Mouse (Mus musculus): Measurements from ENCODE around the gene Stag2. TPM values are rescaled to one million over a fixed set of nuclear protein-coding genes. Genes with fewer than 3 reads are reported as not detected.

The Stag2 gene
- polyA plus RNA-seq, 1 experiment = 2.1 TPM

DNA sequence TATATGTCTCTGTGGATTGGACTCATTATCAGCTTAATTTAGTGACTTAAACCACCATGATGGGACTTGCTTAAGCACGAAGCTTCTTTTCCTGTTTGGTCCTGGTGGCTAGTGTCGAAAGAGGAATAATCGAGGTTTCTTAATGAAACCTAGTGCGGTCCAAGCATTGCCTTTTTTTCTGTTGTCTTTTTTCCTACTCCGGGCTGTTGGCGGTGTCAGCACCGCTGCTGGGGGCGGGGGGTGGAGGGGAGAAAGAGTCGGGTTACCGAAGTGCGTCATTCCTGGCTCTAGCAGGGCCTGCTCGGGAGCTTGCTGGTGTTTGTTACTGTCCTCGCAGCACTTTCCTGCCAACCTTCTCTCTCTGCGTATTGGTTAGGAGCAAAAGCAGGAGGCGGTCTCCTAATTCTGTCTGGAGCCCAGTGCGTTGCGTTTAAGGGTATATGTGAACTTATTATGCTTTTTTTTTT is 2.8 kb downstream of the Stag2 start:
- Histone ChIP-seq H3K27ac (ENCODE audit: insufficient read depth, low read depth, low read length) (peak overlapping the region; percentile 99), H3K4me3 (ENCODE audit: low read depth, low read length) (peak overlapping the region; percentile 84), H3K4me1 (ENCODE audit: control insufficient read depth, insufficient read depth, insufficient read length, low read length) (peaks cover 2% of the 10 kb centered on the region; the same call in 1 of the 2 replicates), H3K36me3 (ENCODE audit: control insufficient read depth, insufficient read depth, low read length) (no peaks in the 10 kb centered on the region), H3K27me3 (ENCODE audit: control insufficient read depth, insufficient read depth, low read length) (no peaks in the 10 kb centered on the region)
- TF ChIP-seq CTCF (IDR thresholded peaks at IDR 0.05; ENCODE audit: extremely low read depth, insufficient read length, insufficient replicate concordance, low read depth, low read length) = no peak
- peak; percentile 46; the same call in 1 of the 2 replicates for TF ChIP-seq POLR2A (IDR thresholded peaks at IDR 0.05; ENCODE audit: low read depth, low read length)
- 6% methylated on average over 17 of the region's 17 CpGs for WGBS

DNA sequence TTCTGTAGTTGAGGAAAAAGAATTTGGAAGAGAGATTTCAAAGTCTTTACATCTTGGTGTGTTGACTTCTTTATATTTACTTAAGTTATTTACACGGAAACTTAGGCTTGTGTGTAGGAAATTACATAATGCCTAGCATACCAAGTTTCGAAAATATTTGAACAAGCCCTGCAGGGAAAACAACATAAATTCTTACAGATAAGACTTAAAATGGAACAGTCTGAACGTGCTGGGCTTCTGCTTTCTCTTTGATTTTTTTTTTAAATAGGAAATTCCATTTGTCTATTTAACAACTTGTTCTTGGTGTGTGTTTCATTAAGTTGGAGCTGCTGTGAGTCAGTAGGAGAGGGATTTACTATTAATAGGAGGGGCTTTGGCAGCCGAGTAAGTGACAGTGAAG is 3.9 kb downstream of the Stag2 start:
- H3K4me3 ChIP-seq (ENCODE audit: low read depth, low read length) = no peak overlapping the region
- no peaks in the 10 kb centered on the region for H3K27me3 ChIP-seq (ENCODE audit: control insufficient read depth, insufficient read depth, low read length)
- peak overlapping the region; percentile 59; the same call in 1 of the 2 replicates for H3K27ac ChIP-seq (ENCODE audit: insufficient read depth, low read depth, low read length)
- 9% methylated on average over 4 of the region's 4 CpGs for WGBS
- H3K36me3 ChIP-seq (ENCODE audit: control insufficient read depth, insufficient read depth, low read length) = no peaks in the 10 kb centered on the region
- TF ChIP-seq POLR2A (IDR thresholded peaks at IDR 0.05; ENCODE audit: low read depth, low read length) (no peak), CTCF (IDR thresholded peaks at IDR 0.05; ENCODE audit: extremely low read depth, insufficient read length, insufficient replicate concordance, low read depth, low read length) (no peak)
- H3K4me1 ChIP-seq (ENCODE audit: control insufficient read depth, insufficient read depth, insufficient read length, low read length) = peaks cover 2% of the 10 kb centered on the region; the same call in 1 of the 2 replicates

DNA sequence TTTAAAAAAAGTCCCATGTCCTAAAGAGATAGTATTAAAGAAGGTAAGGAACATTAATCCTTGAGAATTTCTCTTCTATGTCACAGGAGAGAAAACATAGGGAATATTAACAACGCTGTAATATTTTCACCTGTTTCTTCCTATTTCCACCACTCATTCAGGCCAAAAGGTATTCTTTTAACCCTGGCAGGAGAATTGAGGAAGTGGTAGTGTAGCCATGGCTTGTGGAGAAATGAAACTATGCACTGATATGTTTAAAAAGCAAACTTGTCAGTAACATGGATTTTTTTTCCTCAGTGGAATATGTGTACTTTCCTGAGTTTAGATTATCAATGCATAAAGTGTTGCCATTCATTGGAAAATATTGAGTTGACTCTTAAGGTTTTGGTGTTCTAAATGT is 16.3 kb downstream of the Stag2 start:
- 58% methylated on average over 1 of the region's 1 CpGs for WGBS
- no peak overlapping the region for H3K4me3 ChIP-seq (ENCODE audit: low read depth, low read length)
- H3K27ac ChIP-seq (ENCODE audit: insufficient read depth, low read depth, low read length) = no peak overlapping the region
- TF ChIP-seq CTCF (IDR thresholded peaks at IDR 0.05; ENCODE audit: extremely low read depth, insufficient read length, insufficient replicate concordance, low read depth, low read length) (no peak), POLR2A (IDR thresholded peaks at IDR 0.05; ENCODE audit: low read depth, low read length) (no peak)
- H3K27me3 ChIP-seq (ENCODE audit: control insufficient read depth, insufficient read depth, low read length) = no peaks in the 10 kb centered on the region
- H3K36me3 ChIP-seq (ENCODE audit: control insufficient read depth, insufficient read depth, low read length) = no peaks in the 10 kb centered on the region
- no peaks in the 10 kb centered on the region for H3K4me1 ChIP-seq (ENCODE audit: control insufficient read depth, insufficient read depth, insufficient read length, low read length)

DNA sequence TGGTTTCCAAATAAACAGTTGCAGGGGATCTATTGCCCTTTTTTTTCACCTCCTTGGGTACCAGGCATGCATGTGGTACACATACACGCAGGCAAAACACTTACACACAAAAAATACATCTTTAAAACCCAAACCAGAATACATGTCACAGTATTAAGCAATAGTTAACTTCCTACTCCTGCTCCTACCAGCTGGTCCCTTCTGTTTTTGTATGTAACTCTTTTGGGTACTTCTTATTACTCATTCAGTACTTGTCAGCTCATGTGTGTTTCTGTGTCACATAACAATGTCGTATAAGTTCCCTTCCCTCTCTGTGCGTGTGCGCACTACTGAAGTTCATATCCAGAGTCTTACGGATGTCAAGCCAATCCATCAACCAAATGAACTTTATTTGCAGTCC is 21.7 kb downstream of the Stag2 start:
- Histone ChIP-seq H3K27ac (ENCODE audit: insufficient read depth, low read depth, low read length) (no peak overlapping the region), H3K27me3 (ENCODE audit: control insufficient read depth, insufficient read depth, low read length) (no peaks in the 10 kb centered on the region), H3K4me1 (ENCODE audit: control insufficient read depth, insufficient read depth, insufficient read length, low read length) (no peaks in the 10 kb centered on the region), H3K36me3 (ENCODE audit: control insufficient read depth, insufficient read depth, low read length) (no peaks in the 10 kb centered on the region), H3K4me3 (ENCODE audit: low read depth, low read length) (no peak overlapping the region)
- WGBS = 79% methylated on average over 5 of the region's 5 CpGs
- TF ChIP-seq CTCF (IDR thresholded peaks at IDR 0.05; ENCODE audit: extremely low read depth, insufficient read length, insufficient replicate concordance, low read depth, low read length) (no peak), POLR2A (IDR thresholded peaks at IDR 0.05; ENCODE audit: low read depth, low read length) (no peak)

DNA sequence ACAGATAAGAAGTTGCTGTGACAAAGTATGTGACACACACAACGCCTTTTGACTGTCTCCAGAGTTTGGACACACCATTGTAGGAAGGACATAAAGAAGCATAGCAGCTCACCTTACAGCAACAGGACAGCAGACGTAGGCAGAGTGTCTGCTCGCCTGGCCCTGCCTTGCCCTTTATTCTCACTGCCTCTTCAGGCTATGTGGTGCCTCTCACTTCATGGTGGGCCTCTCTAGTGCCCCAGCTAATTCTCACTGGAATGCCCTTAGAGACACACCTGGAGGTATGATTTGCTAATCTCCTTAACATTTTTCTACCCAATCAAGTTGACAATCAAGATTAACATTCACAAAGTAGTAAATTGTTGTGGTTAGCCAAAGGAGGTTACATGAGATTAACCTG is 38.5 kb downstream of the Stag2 start:
- Histone ChIP-seq H3K27me3 (ENCODE audit: control insufficient read depth, insufficient read depth, low read length) (no peaks in the 10 kb centered on the region), H3K27ac (ENCODE audit: insufficient read depth, low read depth, low read length) (no peak overlapping the region), H3K4me1 (ENCODE audit: control insufficient read depth, insufficient read depth, insufficient read length, low read length) (peaks cover 2% of the 10 kb centered on the region; the same call in 1 of the 2 replicates), H3K4me3 (ENCODE audit: low read depth, low read length) (no peak overlapping the region), H3K36me3 (ENCODE audit: control insufficient read depth, insufficient read depth, low read length) (no peaks in the 10 kb centered on the region)
- 73% methylated on average over 3 of the region's 3 CpGs for WGBS
- TF ChIP-seq POLR2A (IDR thresholded peaks at IDR 0.05; ENCODE audit: low read depth, low read length) (no peak), CTCF (IDR thresholded peaks at IDR 0.05; ENCODE audit: extremely low read depth, insufficient read length, insufficient replicate concordance, low read depth, low read length) (no peak)

DNA sequence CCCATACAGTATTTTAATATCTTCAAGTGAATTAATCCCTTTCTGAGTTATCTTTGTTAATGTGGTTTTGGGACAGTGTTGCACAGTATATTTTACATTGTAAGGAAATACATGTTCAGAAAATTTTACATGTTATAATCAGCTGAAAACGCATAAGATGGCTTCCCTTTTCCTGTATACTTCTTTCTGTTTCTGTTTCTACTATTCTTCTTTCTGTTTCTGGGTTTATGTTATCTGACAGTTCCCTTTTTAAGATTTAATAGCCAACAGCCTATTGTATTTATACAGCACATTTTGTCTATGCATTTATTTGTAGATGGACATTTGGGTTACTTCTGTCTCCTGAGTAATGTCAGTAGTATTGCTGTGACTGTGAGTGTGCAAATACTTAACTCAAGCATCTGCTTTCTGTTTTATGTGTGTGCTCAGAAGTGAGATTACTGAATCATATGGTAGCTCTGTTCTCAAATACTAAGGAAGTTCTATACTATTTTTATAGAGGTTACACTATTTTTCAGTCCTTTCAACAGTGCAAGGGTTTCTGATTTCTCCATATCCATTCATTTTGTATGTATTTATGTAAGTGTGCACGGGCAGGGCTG is 39.8 kb downstream of the Stag2 start:
- Histone ChIP-seq H3K27ac (ENCODE audit: insufficient read depth, low read depth, low read length) (no peak overlapping the region), H3K4me3 (ENCODE audit: low read depth, low read length) (no peak overlapping the region), H3K4me1 (ENCODE audit: control insufficient read depth, insufficient read depth, insufficient read length, low read length) (peaks cover 2% of the 10 kb centered on the region; the same call in 1 of the 2 replicates), H3K27me3 (ENCODE audit: control insufficient read depth, insufficient read depth, low read length) (no peaks in the 10 kb centered on the region), H3K36me3 (ENCODE audit: control insufficient read depth, insufficient read depth, low read length) (no peaks in the 10 kb centered on the region)
- 75% methylated on average over 2 of the region's 2 CpGs for WGBS
- TF ChIP-seq POLR2A (IDR thresholded peaks at IDR 0.05; ENCODE audit: low read depth, low read length) (no peak), CTCF (IDR thresholded peaks at IDR 0.05; ENCODE audit: extremely low read depth, insufficient read length, insufficient replicate concordance, low read depth, low read length) (no peak)

DNA sequence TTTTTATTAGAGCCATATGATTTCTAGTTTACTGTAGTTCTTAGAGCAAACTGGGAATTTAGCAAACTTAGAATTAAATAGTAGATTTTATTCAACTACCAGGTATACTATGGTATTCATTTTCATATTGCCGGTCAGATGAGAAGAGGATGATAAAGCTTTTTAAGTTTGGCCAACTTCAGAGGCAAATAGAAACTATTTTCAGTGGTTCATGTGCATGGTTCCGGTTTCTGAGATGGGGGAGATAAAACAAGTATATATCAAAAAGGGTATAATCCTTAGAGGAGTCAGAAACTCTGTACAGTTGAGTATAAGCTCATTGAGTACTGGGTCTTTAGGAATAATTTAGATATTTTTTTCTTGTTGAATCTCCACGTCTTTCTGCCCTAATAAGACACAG is 45.5 kb downstream of the Stag2 start:
- Histone ChIP-seq H3K27me3 (ENCODE audit: control insufficient read depth, insufficient read depth, low read length) (no peaks in the 10 kb centered on the region), H3K4me3 (ENCODE audit: low read depth, low read length) (no peak overlapping the region), H3K27ac (ENCODE audit: insufficient read depth, low read depth, low read length) (no peak overlapping the region), H3K4me1 (ENCODE audit: control insufficient read depth, insufficient read depth, insufficient read length, low read length) (no peaks in the 10 kb centered on the region), H3K36me3 (ENCODE audit: control insufficient read depth, insufficient read depth, low read length) (no peaks in the 10 kb centered on the region)
- WGBS = 64% methylated on average over 3 of the region's 3 CpGs
- TF ChIP-seq CTCF (IDR thresholded peaks at IDR 0.05; ENCODE audit: extremely low read depth, insufficient read length, insufficient replicate concordance, low read depth, low read length) = no peak

Data from small intestine, adult 2 months (tissue).